Mouse (Mus musculus) left cerebral cortex, adult 8-10 months (tissue): Measurements from ENCODE around the gene Hoxa11. TPM values are rescaled to one million over a fixed set of nuclear protein-coding genes. Genes with fewer than 3 reads are reported as not detected.
A peak's percentile ranks its signal among the peaks of the same experiment; 100 is the strongest.

Source experiments
- DNase-seq, 2 experiments: peaks; one replicate each; pipeline ENCODE4 v3.0.0; 2022; ENCODE audit warnings: low spot score in 2 of 2
- total RNA-seq, 4 experiments: library from RNA; stranded (reverse); gene quantifications; 2 replicates each; pipeline ENCODE4 v1.2.4; 2022

Gene Hoxa11
- total RNA-seq, 4 experiments from 2014 or later: not detected

- no peak for DNase-seq
These were observed 19.8 kb upstream of the Hoxa11 start for GRCm38 (mm10) chr6:52265306-52265912.

DNA sequence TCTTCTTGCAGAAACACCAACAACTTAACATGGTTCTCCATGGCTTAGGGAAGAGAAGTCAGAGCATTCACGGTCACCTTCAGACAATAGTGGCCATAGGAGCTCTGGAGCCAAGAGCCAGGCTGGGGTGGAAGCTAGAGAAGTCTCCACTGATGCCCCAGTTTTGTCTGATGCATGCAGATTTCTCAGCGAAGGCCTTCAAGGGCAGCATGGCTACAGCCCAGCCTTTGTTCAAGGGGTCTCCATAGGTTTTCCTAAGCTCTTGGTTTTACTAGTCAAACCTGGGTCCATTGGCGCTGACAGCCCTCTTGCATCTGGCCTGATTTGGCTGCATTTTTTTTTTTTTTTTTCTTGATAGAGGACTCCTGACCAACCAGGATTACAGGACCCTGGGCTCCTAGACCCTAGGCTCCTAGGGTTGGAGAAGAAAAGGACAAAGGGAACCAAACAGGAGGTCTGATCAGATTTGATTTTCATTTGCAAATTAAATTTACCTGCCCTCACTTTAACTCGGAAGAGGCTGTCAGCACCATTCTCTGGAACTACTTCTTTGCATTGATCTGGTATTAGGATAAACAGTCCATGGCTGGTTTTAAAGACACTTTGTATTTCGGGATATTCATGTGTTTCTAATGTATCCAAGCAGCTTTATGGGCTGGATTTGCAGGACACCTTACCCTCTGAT lies 18.6 kb upstream of the Hoxa11 start:
- DNase-seq: no peak

DNA sequence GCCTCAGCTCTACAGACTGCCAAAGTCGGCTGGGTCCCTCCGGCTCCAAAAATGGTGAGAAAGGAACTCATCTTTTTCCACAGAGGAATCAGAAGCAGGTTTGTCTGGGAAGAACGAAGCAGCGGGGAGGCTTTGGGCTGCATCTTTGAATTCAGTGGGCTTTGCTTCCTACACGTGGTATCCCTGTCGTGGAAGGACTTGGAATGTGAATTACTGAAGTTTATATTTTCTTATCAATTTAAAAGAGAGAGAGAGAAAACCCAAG lies 17.6 kb upstream of the Hoxa11 start:
- no peak for DNase-seq

DNA sequence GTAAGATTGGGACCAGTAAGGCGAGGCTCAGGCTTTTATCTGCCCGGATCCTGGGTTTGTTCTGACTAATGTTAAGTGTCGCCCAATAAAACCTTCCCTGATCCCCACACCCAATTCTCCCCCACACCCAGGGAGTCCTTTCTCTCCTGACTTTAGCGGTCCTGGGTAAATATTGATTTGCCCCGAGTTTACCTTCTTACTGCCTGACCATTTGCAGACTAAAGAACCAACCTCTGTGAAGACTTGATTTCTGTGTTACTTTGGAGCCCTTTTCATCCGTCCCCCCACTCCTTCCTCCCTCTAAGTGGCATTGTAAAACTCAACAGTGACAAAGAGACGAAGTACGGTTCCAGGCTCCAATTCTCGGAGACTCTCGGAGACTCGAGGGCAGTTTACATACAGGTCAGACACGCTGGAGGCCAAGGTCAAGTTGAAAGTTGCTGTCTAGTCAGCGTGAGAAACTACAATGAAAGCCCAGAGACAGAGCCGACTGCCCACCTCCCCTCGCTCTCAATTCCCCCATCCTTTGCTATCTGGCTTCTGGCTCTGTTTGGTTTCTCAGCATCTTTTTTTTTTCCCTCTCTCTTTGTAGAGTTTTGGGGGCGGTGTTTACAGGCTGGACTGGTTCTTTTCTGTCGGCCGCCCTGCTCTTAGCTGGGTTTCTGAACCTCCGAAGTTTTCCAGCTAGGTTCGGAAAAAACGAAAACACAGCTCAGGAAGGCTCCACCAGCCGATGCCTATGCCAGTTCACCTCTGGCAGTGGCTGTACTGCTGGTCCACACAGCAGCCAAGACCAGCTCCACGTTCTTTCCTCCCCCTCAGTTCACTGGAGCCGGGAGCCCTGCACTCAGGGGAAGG lies 17.1 kb upstream of the Hoxa11 start:
- no peak for DNase-seq

DNA sequence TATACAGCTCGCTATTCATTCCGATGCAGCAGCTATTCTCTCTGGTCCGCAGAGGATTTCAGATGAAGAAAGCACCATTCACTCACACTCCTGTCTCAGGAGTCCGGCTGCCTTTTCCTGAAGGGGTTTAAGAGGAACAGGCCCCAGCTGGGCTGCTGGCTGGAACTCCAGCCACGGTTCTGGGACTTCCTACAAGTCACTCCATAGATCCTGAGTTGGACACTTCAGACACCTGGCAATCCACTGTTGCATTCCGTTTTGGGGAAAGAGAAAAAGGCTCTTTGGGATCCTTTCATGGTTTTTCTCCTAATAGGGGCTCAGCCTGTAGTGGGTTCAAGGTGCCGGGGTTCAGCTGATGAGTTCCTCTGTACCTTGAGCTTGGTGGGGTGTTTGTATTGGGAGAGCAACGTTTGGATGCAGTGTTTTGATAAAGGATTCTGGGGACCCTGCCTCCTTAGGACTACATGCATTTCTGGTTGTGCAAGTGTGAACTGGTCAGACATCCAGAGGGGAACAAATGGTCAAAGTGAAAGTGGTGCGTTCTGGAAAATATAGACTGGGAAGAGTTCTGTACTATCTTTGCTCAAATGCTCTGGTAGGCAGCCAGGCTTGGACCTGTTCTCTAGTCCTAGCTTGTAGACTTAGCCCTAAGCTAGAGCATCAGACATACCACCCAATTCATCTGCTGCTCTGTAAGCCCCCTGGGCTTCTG lies 16.3 kb upstream of the Hoxa11 start:
- no peak for DNase-seq

GRCm38 (mm10) chr6:52260654-52261575 lies 15.3 kb upstream of the Hoxa11 start, which contains the start of gene Hoxa13:
Gene Hoxa13 (minus strand): TSS chr6:52260880.
- no peak for DNase-seq

- DNase-seq: no peak
These were observed 14.2 kb upstream of the Hoxa11 start for GRCm38 (mm10) chr6:52259811-52260261.

DNA sequence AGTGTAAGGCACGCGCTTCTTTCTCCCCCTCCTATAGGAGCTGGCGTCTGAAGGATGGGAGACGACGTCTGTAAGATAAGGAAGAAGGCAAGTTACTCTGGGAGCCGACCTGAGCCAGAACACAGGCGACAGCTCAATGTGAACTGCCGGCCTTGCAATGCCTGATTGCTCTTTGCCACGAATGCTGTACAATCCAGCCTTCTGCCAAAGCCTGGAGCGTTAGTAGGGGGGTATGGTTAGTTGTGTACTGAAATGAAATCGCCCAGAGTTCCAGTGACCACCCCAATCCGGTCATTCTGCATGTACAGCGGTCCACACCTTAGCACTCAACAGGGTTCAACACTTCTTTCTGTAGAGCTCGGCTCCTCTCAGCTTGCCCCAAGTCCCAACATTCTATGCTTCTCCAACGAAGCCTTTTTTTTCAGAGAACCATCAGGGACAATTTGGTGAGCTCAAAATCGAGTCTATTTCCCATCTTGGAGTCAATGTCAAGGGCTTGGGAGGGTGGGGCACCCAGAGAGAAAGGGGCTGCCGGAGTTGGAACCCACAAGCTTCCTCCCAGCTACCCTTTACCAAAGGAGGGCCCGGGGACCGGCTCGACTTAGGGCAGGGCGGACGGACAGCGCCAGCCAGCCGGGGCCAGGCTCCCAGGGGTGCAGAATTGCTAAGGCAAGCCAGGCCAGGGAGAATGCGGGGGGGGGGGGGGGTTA lies 13.6 kb upstream of the Hoxa11 start:
- DNase-seq: no peak

DNA sequence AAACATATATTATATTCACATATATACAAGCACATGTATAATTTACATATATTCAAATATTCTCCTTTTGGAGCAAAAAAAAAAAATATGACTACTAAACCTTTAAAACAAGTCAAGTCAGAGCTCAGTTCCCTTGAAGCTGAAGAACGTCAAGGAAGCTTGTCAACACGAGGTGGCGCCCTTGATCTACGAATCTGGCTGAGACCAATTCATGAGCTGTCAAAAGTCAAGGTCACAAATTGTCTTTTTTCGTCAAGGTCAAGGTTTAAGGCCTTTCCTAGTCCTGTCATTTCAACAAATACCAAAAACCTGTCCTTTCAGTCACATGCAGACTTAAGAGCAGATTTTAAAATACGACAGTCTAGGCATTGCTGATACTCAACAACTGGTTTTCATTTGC lies 11.3 kb upstream of the Hoxa11 start:
- DNase-seq: peak in 1 of 2 experiments; percentile 65

DNA sequence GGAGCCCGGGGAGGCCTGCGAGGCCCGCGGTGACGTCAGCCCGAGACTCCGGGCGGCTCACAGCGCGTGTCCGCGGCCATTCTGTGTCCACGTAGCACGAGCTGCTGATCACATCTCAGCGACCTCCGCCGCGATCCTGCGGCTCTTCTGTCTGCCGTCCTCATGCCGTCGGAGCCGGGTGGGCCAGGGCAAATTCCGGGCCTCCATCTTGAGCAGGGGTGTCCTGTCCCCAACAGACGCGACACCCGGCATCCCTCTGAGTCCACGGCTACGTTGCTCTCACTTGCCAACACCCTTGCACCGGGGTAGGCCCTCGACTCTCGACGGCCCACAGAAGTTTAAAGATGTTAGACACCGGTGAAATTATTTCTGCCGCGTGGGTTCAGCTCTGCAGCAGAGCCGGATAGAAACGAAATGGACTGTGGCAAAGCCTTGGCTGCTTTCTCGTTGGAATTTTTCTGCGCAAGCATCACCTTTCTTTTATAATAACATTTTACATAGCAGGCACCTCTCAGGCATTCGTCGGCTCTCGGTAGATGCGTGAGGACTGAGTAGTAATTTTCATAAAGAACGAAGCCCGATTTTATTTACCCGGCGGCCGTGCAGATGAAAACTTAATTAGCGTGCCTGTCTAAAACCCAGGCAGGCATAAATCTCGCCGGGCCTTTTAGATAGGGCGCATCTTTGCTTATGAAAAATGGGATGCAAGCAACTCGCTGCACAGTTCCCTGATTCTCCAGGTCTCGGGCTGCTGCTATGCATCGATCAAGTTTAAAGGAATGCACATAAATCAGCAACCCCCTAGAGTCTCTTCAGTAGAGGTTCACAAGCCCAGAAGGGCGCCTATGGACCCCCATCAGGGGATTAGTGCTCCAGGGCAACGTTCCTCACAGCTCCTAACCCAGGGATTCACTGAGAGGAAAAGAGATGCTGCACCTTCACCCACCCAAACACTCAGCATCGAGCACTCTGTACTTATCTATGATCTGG lies 8.2 kb upstream of the Hoxa11 start:
- DNase-seq: no peak

GRCm38 (mm10) chr6:52252775-52253376 lies 7.3 kb upstream of the Hoxa11 start:
- no peak for DNase-seq

- no peak for DNase-seq
These were observed 6.6 kb upstream of the Hoxa11 start for GRCm38 (mm10) chr6:52252016-52252774.

GRCm38 (mm10) chr6:52251177-52251879 lies 5.7 kb upstream of the Hoxa11 start:
- no peak for DNase-seq

GRCm38 (mm10) chr6:52249826-52250225 lies 4.2 kb upstream of the Hoxa11 start:
- no peak for DNase-seq

GRCm38 (mm10) chr6:52249415-52249738 lies 3.8 kb upstream of the Hoxa11 start:
- no peak for DNase-seq

DNA sequence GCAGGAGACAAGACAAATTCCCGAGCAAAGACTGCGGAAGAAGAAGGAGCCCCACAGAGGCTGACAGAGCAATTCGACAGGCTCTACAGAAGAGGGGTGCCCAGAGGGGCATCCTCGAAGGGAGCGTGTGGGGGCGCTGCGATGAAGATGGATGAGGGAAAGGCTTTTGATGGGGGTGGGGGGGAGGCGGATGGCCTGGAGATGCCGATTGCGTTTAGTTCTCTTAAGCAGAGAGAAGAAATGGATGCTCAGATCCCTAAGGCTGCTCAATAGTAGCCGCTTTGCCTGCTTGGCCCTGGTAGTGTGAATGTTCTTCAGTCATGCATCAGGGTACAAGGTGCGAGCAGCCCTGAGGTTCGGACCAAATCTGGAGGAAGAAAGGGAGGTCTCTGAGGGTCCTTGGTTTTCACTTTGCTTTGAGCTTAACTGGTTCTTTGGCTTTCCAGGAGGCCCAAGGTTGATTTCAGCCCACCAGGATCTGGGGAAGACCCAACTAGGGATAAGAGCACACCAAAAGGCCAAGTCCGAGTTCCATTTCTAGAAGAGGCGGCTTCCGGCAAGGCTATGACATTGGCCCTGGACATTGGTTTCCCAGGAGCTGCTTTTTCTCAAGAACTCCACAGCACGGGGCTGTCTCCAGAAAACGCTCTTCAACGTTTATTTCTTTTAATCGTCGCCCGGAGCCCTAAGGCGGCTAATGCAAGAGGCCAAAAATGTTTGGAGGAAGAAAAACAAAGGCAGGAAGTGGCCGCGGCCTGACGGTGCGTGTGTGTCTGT lies 3.2 kb upstream of the Hoxa11 start:
- no peak for DNase-seq
